8 mouse cellular contexts compared by ENCODE assay signal in the genomic region with DNA sequence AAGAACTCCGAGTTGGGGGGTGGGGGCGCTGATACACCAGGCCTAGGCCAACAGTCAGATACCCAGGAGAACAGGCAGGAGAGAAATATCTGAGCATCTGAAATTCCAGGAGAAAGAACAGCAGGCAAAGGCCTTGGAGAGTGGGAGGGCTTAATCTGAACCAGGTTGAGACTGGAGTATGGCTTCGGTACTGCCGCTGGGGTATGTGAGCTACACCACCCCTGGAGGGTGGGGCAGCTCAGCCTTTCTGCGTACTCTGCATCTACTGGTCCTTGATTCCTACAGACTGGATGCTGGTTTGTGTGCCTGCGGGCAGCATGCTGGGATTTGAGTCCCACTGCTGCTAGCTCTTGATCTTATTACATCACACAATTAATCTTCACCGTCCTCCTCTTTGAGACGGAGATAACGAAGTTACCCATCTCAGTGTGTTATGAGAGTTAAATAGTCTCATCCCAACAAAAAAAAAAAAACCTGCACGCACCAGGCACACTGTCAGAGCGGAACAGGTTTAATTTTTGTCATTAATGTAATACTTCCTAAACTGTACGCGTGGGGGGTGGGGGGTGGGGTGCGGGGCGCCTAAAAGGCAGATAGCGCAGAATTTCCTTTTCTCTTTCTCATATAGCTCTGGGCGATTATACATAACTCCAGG. TPM values are rescaled to one million over a fixed set of nuclear protein-coding genes. Genes with fewer than 3 reads are reported as not detected.
DNase-seq lines count a peak whose midpoint lies in the region; ATAC-seq and TF ChIP-seq lines count a peak whose summit lies in the region.

No protein-coding gene starts in this region.

- TF ChIP-seq CTCF in bone marrow macrophage, adult 2 months (IDR thresholded peaks at IDR 0.05; ENCODE audit: low read depth, low read length) = no peak

- intact Hi-C loops in heart, postnatal 14 days (cut with DNase I) = loop anchor here (5.0 kb wide), 1 partner anchor 137 kb away; no protein-coding TSS in a partner anchor

- peak overlapping the region; percentile 48 for H3K4me3 ChIP-seq in heart, embryonic 12.5 days
- H3K4me3 ChIP-seq in bone marrow macrophage, adult 2 months (ENCODE audit: insufficient read depth, low read length) = peak overlapping the region; percentile 11
- peak overlapping the region; percentile 34 for H3K4me3 ChIP-seq in hindbrain, embryonic 12.5 days
- H3K4me3 ChIP-seq in midbrain, embryonic 15.5 days = peak overlapping the region; percentile 38

- H3K9ac ChIP-seq in heart, embryonic 12.5 days = 0 out of 2 replicates have a peak overlapping the region, but pooled peaks have one; percentile 20
- 0 out of 2 replicates have a peak overlapping the region, but pooled peaks have one; percentile 23 for H3K9ac ChIP-seq in hindbrain, embryonic 12.5 days
- peak overlapping the region; percentile 23; the same call in 1 of the 2 replicates for H3K9ac ChIP-seq in midbrain, embryonic 15.5 days

- DNase-seq in heart, postnatal 14 days = no peak
- no peak for DNase-seq in urinary bladder, postnatal 14 days (ENCODE audit: low spot score)
- DNase-seq in adrenal gland, postnatal 36 days = no peak
- no peak for DNase-seq in cerebellum, postnatal 4 days (ENCODE audit: low spot score in 2 of 2)

- peaks cover 5% of the 10 kb centered on the region; the same call in 1 of the 2 replicates for H3K4me1 ChIP-seq in heart, embryonic 12.5 days (replicated peaks)
- H3K4me1 ChIP-seq in bone marrow macrophage, adult 2 months (ENCODE audit: control insufficient read depth, insufficient read depth, low read length) = peaks cover 31% of the 10 kb centered on the region
- H3K4me1 ChIP-seq in hindbrain, embryonic 12.5 days = peaks cover 15% of the 10 kb centered on the region
- H3K4me1 ChIP-seq in midbrain, embryonic 15.5 days = peaks cover 18% of the 10 kb centered on the region

- no peaks in the 10 kb centered on the region for H3K36me3 ChIP-seq in heart, embryonic 12.5 days
- H3K36me3 ChIP-seq in hindbrain, embryonic 12.5 days = no peaks in the 10 kb centered on the region
- H3K36me3 ChIP-seq in midbrain, embryonic 15.5 days (replicated peaks) = no peaks in the 10 kb centered on the region

- 21% methylated on average over 17 of the region's 17 CpGs for WGBS in heart, embryonic 12.5 days
- 23% methylated on average over 17 of the region's 17 CpGs for WGBS in hindbrain, embryonic 12.5 days
- WGBS in midbrain, embryonic 15.5 days = 16% methylated on average over 17 of the region's 17 CpGs

- no peak for TF ChIP-seq POLR2A in bone marrow macrophage, adult 2 months (IDR thresholded peaks at IDR 0.05; ENCODE audit: borderline replicate concordance, low read depth, low read length)

- no peaks in the 10 kb centered on the region for H3K27me3 ChIP-seq in heart, embryonic 12.5 days (replicated peaks)
- no peaks in the 10 kb centered on the region for H3K27me3 ChIP-seq in hindbrain, embryonic 12.5 days
- no peaks in the 10 kb centered on the region for H3K27me3 ChIP-seq in midbrain, embryonic 15.5 days (replicated peaks)

- ATAC-seq in heart, embryonic 12.5 days (ENCODE audit: insufficient number of reproducible peaks, low FRiP score) = 0 out of 2 replicates have a peak, but pooled peaks have one; percentile 46
- peak; percentile 61 for ATAC-seq in hindbrain, embryonic 12.5 days (ENCODE audit: low FRiP score)
- peak; percentile 77 for ATAC-seq in midbrain, embryonic 15.5 days (replicated peaks)

- H3K27ac ChIP-seq in heart, embryonic 12.5 days (ENCODE audit: poor library complexity, severe bottlenecking) = no peak overlapping the region
- no peak overlapping the region for H3K27ac ChIP-seq in bone marrow macrophage, adult 2 months (ENCODE audit: insufficient read depth, low read depth, low read length)
- peak overlapping the region; percentile 40; the same call in 1 of the 2 replicates for H3K27ac ChIP-seq in hindbrain, embryonic 12.5 days
- peak overlapping the region; percentile 51 for H3K27ac ChIP-seq in midbrain, embryonic 15.5 days

- H3K9me3 ChIP-seq in heart, embryonic 12.5 days (replicated peaks) = no peaks in the 10 kb centered on the region
- no peaks in the 10 kb centered on the region for H3K9me3 ChIP-seq in hindbrain, embryonic 12.5 days (replicated peaks)
- no peaks in the 10 kb centered on the region for H3K9me3 ChIP-seq in midbrain, embryonic 15.5 days

- H3K4me2 ChIP-seq in heart, embryonic 12.5 days = peak overlapping the region; percentile 81
- H3K4me2 ChIP-seq in hindbrain, embryonic 12.5 days (replicated peaks) = peak overlapping the region; percentile 60
- H3K4me2 ChIP-seq in midbrain, embryonic 15.5 days = peak overlapping the region; percentile 73

RNA-seq across cellular contexts. Expression of gene Ifnk, which starts 52.5 kb away (rescaled TPM):
- polyA plus RNA-seq in heart, embryonic 12.5 days (2016; fragmentation: Nextera tagmentation; extraction: Ambion mirVana) = not detected in 2 replicates
- total RNA-seq in heart, postnatal 14 days (2021) = not detected
- polyA plus RNA-seq in bone marrow macrophage, adult 2 months (2012; ENCODE audit: insufficient read depth, insufficient read length, missing spikeins) = not detected in 2 replicates
- polyA plus RNA-seq in hindbrain, embryonic 12.5 days (2016; fragmentation: Nextera tagmentation; extraction: Ambion mirVana) = 0.60 TPM in 1 of 2 replicates, not detected in the other
- not detected in 2 replicates for polyA plus RNA-seq in midbrain, embryonic 15.5 days (2015; fragmentation: Nextera tagmentation; extraction: Ambion mirVana)
- total RNA-seq in adrenal gland, postnatal 36 days (2021) = not detected

RNA-seq across cellular contexts. Expression of gene Mob3b, which starts 57.9 kb away (rescaled TPM):
- 3.5 and 3.6 TPM in 2 replicates for polyA plus RNA-seq in heart, embryonic 12.5 days (2016; fragmentation: Nextera tagmentation; extraction: Ambion mirVana)
- total RNA-seq in heart, postnatal 14 days (2021) = 1 to 10 TPM; 1.1 to 1.8 TPM
- 11.4 and 11.7 TPM in 2 replicates for polyA plus RNA-seq in bone marrow macrophage, adult 2 months (2012; ENCODE audit: insufficient read depth, insufficient read length, missing spikeins)
- 11.1 and 11.3 TPM in 2 replicates for polyA plus RNA-seq in hindbrain, embryonic 12.5 days (2016; fragmentation: Nextera tagmentation; extraction: Ambion mirVana)
- 5.6 and 5.8 TPM in 2 replicates for polyA plus RNA-seq in midbrain, embryonic 15.5 days (2015; fragmentation: Nextera tagmentation; extraction: Ambion mirVana)
- total RNA-seq in adrenal gland, postnatal 36 days (2021) = 10 to 100 TPM; 28.9 to 31.8 TPM

Comparison
In these comparisons a context has a peak if more than half of its experiments do, and no peak if none do; other contexts are left out.
1. H3K27ac ChIP-seq: peak in hindbrain, embryonic 12.5 days (single experiment) and midbrain, embryonic 15.5 days (single experiment); none in heart, embryonic 12.5 days (single experiment) and bone marrow macrophage, adult 2 months (single experiment).
2. Peak in every context shown above with its lines, with median percentiles within 50 percentile points of each other: ATAC-seq, H3K4me2 ChIP-seq, H3K4me3 ChIP-seq and H3K9ac ChIP-seq.